Mouse (Mus musculus) E14TG2a.4 (cell line): ENCODE data around the gene Zfp808.
"Not testable (repeated sequence)": the region's sequence is repeated elsewhere in the genome, so short reads cannot be mapped to it uniquely, and the experiment has no call there.

Experiments
- H3K27me3 ChIP-seq: 2 replicates; pipeline ENCODE4 v1.6.1; 2014; ENCODE audit warnings: low read length, control low read depth; ENCODE audit not compliant: insufficient read depth
- H3K36me3 ChIP-seq: 2 replicates; pipeline ENCODE4 v1.6.1; 2014; ENCODE audit warnings: low read length, control low read depth; ENCODE audit not compliant: insufficient read depth
- H3K4me1 ChIP-seq: replicated peaks from 2 replicates; pipeline ENCODE4 v1.6.1; 2014; ENCODE audit warnings: low read depth, low read length, control low read depth
- H3K4me3 ChIP-seq: replicated peaks from 2 replicates; pipeline ENCODE4 v1.5.1; 2014; ENCODE audit warnings: mild to moderate bottlenecking, low read length
- H3K9me3 ChIP-seq: 2 replicates; pipeline ENCODE4 v1.6.1; 2014; ENCODE audit warnings: low read length, control low read depth
- CTCF ChIP-seq: conservative IDR thresholded peaks from 2 replicates; pipeline ENCODE4 v1.5.1; 2014; ENCODE audit warnings: low read length
- NANOG ChIP-seq: IDR thresholded peaks from 2 replicates; pipeline ENCODE4 v1.6.1; 2014; ENCODE audit warnings: borderline replicate concordance, low read length, mixed read lengths
- POU5F1 ChIP-seq: IDR thresholded peaks from 2 replicates; pipeline ENCODE4 v1.6.1; 2014; ENCODE audit warnings: low read length, borderline replicate concordance

Zfp808 gene

DNA sequence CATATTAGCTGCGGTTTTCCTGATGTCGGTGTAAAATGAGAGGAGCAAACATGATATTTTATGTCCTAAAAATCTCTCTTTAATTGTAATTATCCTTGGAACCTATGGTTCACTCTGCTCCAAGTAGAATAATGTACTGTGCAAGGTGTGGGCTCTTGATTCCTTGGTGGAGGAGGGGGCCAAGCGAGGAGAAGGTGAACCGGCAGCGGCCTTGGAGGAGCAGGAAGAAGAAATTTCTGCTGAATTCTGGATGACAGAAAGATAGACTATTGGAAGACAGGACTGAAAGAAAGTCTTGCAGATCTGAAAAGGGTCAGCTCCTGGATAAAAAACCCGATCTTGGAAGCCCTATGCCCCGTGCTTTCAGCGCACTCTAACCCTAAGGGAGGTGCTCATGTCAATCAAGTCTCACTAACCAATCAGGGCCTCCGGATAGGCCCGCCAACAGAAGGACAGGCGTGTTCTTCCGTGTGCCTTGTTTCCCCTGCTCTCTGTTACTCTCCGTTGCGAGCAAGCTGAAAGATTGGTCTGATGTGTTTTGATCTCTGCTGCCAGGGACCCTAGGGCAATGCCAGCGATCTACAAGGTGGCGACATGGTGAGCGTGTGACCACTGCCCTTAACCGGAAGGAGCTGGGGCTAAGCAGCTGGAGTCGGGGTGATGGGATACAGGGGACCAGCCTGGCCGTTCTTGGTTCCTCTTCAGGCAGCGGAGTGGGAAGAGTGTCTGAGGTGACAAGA is at the start of gene Zfp808:
TSS of gene Zfp808 (plus strand) at position 455 of the 740 bp plus-strand sequence.
- Histone ChIP-seq H3K4me3 (peak within 1 kb of the TSS; percentile 86), H3K36me3 (peaks cover 15% of the 10 kb centered on the region), H3K9me3 (peaks cover 18% of the 10 kb centered on the region)
- not testable (repeated sequence) for H3K27me3 ChIP-seq, H3K4me1 ChIP-seq

DNA sequence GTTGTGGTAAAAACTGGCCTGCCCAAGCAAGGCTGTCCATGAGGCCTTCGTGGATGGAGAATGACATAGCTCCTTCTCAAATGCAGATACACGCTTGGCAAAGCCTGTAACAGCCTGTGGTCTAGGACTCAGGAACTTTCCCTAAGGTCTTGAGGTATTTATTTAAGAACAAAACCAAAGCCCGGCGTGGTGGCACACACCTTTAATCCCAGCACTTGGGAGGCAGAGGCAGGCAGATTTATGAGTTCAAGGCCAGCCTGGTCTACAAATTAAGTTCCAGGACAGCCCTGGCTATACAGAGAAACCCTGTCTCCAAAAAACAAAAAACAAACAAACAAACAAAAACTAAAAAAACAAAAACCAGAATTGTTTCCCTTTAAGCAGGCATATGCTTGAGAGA is 30.9 kb upstream of the Zfp808 start:
- H3K27me3 ChIP-seq, H3K4me1 ChIP-seq, H3K4me3 ChIP-seq, H3K36me3 ChIP-seq: not testable (repeated sequence)
- peaks cover 50% of the 10 kb centered on the region for H3K9me3 ChIP-seq

DNA sequence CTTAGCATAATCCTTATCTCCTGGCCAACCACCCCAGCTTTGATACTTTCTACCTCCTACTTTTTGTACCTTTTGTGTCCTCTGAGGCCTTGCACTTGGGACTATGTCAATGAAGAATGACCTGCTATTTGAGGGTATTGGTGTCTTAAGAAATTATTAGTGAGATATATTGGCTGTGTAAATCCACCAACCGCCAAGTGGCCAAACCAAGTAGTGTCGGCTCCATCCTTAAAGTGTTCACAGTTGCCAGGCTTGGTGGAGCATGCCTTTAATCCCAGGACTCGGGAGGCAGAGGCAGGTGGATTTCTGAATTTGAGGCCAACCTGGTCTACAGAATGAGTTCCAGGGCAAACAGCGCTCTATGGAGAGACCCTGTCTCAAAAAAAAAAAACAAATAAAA is 30.2 kb upstream of the Zfp808 start:
- H3K36me3 ChIP-seq, H3K4me3 ChIP-seq, H3K27me3 ChIP-seq, H3K4me1 ChIP-seq: not testable (repeated sequence)
- H3K9me3 ChIP-seq, result peaks cover 44% of the 10 kb centered on the region
- 0 out of 2 replicates have a peak, but pooled peaks have one; percentile 13 for TF ChIP-seq CTCF

DNA sequence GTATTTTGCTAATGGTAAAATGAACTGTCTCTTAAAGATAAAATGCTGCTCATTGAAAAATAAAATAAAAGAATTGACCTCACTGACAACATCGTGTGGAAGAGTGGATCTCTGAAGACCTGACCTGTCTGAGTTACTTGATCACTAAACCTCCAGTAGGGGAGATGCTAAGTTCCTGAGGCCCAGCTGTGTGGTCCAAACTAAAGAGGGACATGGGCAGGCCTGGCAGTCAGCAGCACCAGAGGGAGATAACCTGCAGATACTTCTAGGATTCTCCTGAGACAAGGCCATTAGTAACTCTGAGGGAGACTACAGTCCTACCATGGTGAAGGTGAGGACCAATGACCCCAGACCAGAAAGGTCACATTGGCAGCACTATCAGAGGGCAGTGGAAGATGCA is 27.3 kb upstream of the Zfp808 start:
- not testable (repeated sequence) for H3K36me3 ChIP-seq, H3K27me3 ChIP-seq, H3K4me3 ChIP-seq, H3K4me1 ChIP-seq
- peaks cover 29% of the 10 kb centered on the region for H3K9me3 ChIP-seq

DNA sequence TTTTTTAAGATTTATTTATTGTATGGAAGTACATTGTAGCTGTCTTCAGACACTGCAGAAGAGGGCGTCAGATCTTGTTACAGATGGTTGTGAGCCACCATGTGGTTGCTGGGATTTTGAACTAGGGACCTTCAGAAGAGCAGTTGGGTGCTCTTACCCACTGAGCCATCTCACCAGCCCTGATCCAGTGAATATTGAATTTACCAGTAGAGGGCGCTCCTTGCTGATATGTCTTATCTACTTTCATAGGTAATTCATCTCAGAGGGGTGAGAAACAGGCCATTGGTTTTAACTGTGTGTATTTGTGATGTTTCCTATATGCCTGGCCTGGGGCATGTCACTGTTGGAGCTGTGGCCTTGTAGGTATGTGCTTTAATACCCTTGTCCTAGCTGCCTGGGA is 13.8 kb upstream of the Zfp808 start:
- H3K27me3 ChIP-seq, H3K36me3 ChIP-seq, H3K4me3 ChIP-seq, H3K4me1 ChIP-seq, H3K9me3 ChIP-seq: not testable (repeated sequence)
- TF ChIP-seq CTCF, result peak; percentile 59

DNA sequence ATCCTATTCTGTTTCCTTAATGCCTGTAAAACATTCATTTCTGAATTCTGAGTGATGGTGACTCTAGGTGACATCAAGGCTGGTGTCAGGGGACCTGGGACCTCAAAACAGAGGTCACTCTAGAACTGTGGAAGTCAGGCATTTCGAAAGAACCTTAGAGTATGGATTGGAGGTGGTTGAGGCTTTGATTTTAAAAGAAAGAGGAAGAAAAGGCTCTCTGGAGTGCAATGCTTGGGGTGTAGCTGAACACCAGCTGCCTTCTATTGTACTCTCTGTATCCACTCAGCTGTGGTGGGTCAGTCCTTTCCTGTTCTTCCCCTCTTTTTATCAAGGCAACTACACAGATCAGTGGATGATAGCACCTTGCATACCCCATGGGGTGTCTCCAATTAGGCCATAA is 8.1 kb upstream of the Zfp808 start:
- not testable (repeated sequence) for H3K4me3 ChIP-seq
- peak; percentile 86 for TF ChIP-seq NANOG

DNA sequence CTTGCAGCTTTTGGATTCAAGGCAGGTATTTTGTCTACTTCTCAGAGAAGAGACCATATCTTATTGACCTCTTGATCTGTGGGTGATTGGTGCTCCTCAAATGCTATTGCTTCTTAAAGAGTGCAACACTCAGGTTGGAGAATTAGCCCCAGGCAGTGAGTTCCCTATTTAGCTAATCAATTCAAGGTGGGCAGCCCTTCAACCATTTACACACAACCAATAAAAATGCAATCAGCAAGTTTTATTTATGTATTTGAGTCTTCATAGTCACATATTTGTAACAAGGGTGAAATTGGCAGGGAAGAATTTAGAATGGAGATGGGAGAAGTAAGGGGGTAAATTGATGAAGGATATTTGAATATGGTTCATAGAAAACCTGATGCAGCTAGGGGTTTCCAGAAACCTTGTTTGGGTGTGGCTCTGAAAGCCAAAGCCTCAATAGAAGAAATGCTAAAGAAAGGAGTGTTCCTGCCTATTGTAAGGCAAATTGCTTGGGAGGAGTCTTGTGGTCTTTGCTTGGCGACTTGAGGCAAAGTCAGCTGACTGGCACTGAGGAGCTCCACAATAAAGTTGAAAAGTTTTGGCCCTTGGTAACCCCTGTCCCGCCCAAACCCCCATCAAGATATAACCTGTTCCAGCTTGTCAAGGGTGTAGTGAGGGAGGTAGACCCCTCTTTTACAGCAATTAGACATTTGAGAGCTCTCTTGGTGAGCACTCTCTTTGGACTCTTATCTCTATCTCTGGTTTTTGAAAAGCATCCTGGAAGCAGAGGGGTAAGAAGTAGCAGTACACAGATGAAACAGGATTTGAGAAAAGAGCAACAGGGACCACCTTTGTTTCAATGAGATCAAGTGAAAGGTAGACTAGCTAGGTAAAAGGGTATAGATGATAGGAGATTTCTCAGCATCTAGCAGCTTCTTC is 52.4 kb downstream of the Zfp808 start:
- Histone ChIP-seq H3K4me1 (peaks cover 21% of the 10 kb centered on the region; the same call in 1 of the 2 replicates), H3K4me3 (0 out of 2 replicates have a peak overlapping the region, but pooled peaks have one; percentile 13), H3K9me3 (peaks cover 28% of the 10 kb centered on the region)
- H3K27me3 ChIP-seq, H3K36me3 ChIP-seq: not testable (repeated sequence)
- TF ChIP-seq NANOG (peak; percentile 78), POU5F1 (peak; percentile 48; the same call in 1 of the 2 replicates)

More for the DNA sequence above, 8.1 kb upstream of the Zfp808 start:
- H3K4me1 ChIP-seq, result peaks cover 24% of the 10 kb centered on the region
- not testable (repeated sequence) for H3K36me3 ChIP-seq, H3K9me3 ChIP-seq, H3K27me3 ChIP-seq

DNA sequence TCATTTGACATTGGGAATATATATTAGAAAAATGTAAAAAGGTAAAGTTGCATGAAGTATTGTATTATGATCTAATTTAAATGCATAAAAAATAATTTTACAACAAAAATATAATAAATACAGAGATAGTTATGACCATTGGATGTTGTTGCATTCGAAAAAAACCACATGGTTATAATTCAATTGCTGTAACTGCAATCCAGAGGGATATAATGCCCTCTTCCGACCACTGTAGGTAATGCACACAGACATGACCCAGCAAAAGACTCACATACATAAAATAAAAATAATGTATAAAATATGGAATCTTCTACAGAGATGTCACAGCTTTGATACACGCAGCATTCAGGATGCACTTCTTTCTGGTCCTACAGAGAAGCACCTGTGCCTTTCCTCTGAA is 115.6 kb downstream of the Zfp808 start:
- H3K4me3 ChIP-seq, result no peak overlapping the region
- TF ChIP-seq NANOG, result no peak
- TF ChIP-seq CTCF, result peak; percentile 73
- no peaks in the 10 kb centered on the region for H3K36me3 ChIP-seq
- H3K9me3 ChIP-seq, result no peaks in the 10 kb centered on the region
- peaks cover 12% of the 10 kb centered on the region for H3K4me1 ChIP-seq
- no peaks in the 10 kb centered on the region for H3K27me3 ChIP-seq

DNA sequence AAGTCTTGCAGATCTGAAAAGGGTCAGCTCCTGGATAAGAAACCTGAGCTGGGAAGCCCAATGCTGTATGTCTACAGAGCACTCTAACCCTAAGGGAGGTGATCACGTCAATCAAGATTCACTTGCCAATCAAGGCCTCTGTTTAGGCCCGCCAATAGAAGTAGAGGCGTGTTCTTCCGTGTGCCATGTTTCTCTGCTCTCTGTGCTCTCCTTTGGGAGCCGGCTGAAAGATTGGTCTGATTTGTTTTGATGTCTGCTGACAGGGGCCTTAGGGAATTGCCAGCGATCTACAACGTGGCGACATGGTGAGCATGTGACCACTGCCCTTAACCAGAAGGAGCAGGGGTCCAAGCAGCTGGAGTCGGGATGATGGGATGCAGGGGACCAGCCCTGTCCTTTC is 125.5 kb downstream of the Zfp808 start:
- Histone ChIP-seq H3K4me1 (peaks cover 25% of the 10 kb centered on the region), H3K4me3 (peak overlapping the region; percentile 83)

DNA sequence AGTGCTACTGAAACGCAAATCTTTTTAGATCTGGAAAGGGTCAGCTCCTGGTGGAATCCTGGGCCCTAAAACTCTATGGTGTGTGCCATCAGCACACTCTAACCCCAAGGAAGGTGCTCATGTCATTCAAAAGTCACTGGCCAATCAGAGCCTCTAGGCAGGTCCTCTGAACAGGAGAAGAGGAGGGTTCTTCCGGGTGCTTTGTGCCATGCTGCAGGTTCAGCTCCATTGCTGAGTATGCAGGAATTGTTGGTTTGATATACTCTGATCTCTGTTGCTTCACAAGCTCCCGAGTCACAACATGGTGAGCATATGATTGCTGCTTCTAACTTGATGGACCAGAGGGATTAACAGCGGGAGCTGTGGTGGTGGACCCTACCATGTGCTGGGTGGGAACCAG is 133.7 kb downstream of the Zfp808 start:
- peak overlapping the region; percentile 82 for H3K4me3 ChIP-seq
- peaks cover 25% of the 10 kb centered on the region for H3K4me1 ChIP-seq
- no peaks in the 10 kb centered on the region for H3K36me3 ChIP-seq
- H3K9me3 ChIP-seq, result no peaks in the 10 kb centered on the region; the same call in 1 of the 2 replicates
- H3K27me3 ChIP-seq, result no peaks in the 10 kb centered on the region
- TF ChIP-seq POU5F1 (no peak), NANOG (no peak), CTCF (no peak)

More for the DNA sequence above, 125.5 kb downstream of the Zfp808 start:
- not testable (repeated sequence) for H3K36me3 ChIP-seq, H3K27me3 ChIP-seq, H3K9me3 ChIP-seq
